Mouse (Mus musculus) ovary, postnatal 10 days (tissue): ENCODE measurements around the gene Lamtor1.
A peak's percentile ranks its signal among the peaks of the same experiment; 100 is the strongest.

ENCODE experiments used
- DNase-seq: peaks from one replicate; pipeline ENCODE4 v3.0.0; 2022; ENCODE audit warnings: low spot score

The Lamtor1 gene

DNA sequence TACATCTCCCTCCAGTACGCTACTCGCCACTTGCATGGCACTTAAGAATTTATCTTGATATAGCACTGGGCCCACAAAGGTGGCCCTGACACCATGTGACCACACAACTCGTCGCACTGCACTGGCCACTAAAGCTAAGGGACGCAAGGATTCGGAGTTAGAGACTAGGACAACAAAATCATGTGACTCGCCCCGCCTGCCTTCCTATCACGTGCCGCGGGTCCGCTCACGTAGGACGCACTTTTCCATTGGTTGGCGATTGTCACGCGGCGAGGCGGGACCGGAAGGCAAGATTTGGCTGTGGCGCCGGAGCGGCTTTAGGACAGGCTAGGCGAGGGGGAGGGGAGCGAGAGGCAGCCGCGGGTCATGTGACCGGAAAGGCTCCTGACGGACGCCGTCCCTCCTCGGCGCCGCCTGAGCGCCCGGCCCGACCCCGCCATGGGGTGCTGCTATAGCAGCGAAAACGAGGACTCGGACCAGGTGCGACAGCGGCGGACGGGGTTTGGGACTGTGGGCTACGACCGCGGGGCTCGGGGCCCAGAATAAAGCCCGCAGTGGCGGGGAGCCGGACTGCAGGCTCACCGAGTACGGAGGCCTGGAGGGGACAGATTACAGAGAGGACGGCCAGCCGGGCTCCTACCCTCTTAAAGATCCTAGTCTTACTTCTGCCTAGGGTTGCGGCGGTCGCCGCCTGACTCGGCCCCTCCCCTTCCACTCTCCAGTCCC lies at the start of gene Lamtor1:
Gene Lamtor1, plus strand, starts transcription at position 344 of the 726 bp plus-strand sequence.
- DNase-seq, result peak; percentile 98

- no peak for DNase-seq
Observed at GRCm38 (mm10) chr7:101857094-101857493, 48.6 kb upstream of the Lamtor1 start, which contains the start of gene Folr2. Gene Folr2 (minus strand): TSS chr7:101857194.

DNA sequence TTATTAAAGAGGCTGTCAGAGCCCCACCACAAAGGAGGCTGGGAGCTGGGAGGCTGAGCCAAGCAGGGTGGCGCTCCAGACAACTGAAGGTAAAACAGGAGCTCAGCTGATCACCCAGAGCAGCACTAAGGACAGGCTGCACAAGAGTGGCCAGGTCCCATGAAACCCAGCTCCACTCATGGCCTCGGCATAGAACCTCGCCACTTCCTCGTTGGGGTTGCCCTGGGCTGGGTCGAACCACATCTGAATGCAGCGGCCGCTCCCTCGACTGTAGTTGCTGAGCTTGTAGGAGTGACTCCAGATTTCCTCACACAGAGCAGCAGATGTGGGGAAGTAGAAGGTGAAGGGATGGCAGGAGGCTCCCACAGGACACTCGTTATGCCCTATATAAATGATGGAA lies 47.3 kb upstream of the Lamtor1 start:
- no peak for DNase-seq

DNA sequence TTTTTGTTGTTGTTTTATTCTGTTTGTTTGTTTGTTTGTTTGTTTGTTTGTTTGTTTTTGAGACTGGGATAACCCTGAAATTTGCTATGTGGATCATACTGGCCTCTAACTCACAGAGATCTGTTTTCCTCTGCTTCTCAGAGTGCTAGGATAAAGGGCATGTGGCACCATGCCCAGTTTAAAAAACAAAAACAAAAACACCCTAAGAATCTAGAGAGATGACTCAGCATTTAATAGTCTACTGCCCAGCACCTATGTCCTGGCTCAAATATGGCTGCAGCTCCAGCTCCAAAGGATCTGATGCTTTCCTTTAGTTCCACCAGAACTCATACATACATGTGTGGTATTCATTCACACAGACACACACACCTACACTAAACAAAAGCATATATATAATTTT lies 44.7 kb upstream of the Lamtor1 start:
- no peak for DNase-seq

GRCm38 (mm10) chr7:101862291-101862690 lies 43.4 kb upstream of the Lamtor1 start:
- DNase-seq, result no peak

GRCm38 (mm10) chr7:101863415-101863814 lies 42.3 kb upstream of the Lamtor1 start, which contains the start of gene Anapc15:
Gene Anapc15 (plus strand): TSS chr7:101863715.
- no peak for DNase-seq

GRCm38 (mm10) chr7:101866491-101867265 lies 39.0 kb upstream of the Lamtor1 start:
- DNase-seq, result no peak

- no peak for DNase-seq
Observed at GRCm38 (mm10) chr7:101867482-101867881, 38.2 kb upstream of the Lamtor1 start.

- no peak for DNase-seq
Observed at GRCm38 (mm10) chr7:101868241-101869162, 37.2 kb upstream of the Lamtor1 start.

- DNase-seq, result no peak
Observed at GRCm38 (mm10) chr7:101869163-101869500, 36.6 kb upstream of the Lamtor1 start.

DNA sequence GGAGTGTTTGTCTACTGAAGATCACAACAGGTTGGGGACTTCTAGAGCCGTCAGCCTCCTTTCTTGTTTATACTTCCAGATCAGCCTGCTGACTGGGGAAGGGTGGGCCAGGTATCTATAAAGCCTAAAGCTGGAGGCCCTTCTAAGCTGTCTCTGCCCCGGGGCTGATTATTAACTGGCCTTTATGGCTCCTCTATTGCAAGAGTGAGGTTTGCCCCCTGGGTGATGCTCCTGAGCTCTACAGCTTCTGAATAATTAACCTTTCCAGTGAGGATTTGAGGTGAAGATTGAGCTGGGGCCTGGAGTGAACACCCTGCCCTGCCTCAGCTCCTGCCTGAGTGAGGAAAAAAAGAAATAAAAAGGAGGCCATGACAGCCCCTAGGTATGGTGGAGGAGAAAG lies 35.1 kb upstream of the Lamtor1 start, which contains the start of gene Folr1:
Gene Folr1, minus strand, starts transcription at position 160 of the 400 bp plus-strand sequence.
- DNase-seq, result no peak

GRCm38 (mm10) chr7:101871296-101871695 lies 34.4 kb upstream of the Lamtor1 start:
- no peak for DNase-seq

DNA sequence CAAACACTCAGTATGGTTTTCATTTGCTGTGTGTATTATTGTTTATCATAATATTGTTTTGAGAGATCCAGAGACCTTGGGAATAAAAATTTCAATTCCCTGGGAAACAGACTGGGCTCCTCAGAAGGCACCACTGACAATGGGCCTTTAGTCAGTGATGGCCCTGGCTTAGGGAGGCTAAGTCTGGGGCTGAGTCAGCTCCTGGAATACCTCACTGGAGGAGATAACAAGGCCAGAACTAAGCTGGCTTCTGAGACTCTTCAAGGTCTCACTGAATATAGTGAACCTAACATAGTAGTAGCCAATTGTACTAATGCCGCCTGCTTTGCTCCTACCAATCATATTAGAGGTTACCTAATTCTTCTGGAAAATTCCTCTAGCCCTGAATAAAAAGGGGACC lies 29.7 kb upstream of the Lamtor1 start:
- no peak for DNase-seq

DNA sequence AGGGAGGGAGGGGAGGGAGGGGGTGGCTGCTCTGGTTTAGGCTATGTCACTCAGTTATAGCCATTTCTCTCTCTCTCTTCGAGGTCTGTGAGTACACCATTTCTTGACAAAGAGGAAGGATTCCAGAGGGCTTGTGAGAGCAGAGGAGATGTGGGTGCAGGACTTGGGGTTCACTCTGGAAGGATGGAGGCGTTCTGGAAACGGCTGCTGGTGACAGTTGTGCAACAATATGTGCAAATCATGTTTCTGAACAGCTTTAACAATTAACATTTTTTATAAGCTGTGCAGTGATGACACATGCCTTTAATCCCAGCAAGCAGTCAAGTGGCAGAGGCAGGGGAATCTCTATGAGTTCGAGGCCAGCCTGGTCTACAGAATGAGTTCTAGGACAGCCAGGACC lies 24.8 kb upstream of the Lamtor1 start:
- DNase-seq, result no peak

DNA sequence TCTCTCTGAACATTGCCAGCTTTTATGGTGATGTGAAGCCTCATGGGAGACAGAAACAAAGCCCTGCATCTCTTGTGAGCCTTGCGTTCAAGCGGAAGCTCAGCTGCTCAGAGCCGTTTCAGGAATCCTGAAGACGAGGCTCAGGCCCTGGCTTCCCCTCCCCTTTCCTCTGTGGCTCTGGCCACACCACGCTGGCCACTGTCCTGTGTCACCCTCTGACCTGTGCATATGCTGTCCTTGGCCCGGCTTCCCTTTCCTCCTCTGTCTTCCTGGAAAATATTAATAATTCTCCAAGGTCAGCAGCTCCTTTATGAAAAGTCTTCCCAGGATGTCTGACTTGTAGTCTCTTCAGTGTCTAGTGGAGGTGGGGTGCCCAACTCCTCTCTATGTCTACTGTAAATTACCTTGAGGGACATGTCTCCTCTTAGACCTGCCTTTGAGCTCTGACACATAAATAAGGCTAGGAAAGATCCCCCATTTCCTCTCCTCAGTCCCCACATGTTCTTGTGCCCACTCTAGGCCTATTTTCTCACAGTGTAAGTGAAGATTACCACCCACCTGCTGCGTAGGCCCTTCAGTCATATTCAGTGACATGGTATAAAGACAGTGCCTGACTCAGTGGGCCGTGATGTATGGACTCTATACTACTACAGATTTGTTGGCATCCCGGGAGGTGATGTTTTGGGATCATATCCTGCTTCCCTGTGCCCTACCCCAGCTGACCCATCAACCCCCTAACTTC lies 23.1 kb upstream of the Lamtor1 start:
- DNase-seq, result no peak

DNA sequence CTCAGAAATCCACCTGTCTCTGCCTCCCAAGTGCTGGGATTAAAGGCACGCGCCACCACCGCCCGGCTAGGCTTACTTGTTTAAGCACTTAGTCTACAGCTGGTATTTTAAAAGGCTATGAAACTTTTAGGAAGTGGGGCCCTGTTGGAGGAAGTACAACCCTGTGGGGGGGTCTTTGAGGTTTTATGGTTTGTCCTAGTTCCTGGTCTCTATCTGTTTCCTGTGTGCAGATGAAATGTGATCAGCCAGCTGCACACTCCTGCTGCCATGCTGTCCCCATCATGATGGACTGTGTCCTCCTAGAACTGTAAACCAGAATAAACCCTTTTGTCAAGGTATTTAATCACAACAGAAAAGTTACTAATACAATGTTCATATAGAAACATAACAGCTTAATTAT lies 21.5 kb upstream of the Lamtor1 start:
- DNase-seq, result no peak

- no peak for DNase-seq
Observed at GRCm38 (mm10) chr7:101886274-101886673, 19.4 kb upstream of the Lamtor1 start.

GRCm38 (mm10) chr7:101888460-101888859 lies 17.2 kb upstream of the Lamtor1 start:
- DNase-seq, result no peak

DNA sequence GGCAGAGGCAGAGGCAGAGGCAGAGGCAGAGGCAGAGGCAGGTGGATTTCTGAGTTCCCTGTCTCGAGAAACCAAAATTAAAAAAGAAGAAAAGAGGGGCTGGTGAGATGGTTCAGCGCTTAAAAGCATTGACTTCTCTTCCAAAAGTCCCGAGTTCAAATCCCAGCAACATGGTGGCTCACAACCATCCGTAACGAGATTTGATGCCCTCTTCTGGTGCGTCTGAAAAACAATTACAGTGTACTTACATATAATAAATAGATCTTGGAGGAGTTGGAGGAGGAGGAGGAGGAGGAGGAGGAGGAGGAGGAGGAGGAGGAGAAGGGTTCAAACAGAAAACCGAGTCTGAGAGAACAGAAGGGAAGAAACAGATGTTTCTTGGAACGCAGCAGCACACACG lies 10.0 kb upstream of the Lamtor1 start:
- no peak for DNase-seq

GRCm38 (mm10) chr7:101896104-101897066 lies 9.3 kb upstream of the Lamtor1 start:
- peak; percentile 83 for DNase-seq
